Comparison of ENCODE assay signal across 45 mouse cellular contexts in genomic region chr10:62179944-62180343, GRCm38 (mm10). TPM values are rescaled to one million over a fixed set of nuclear protein-coding genes. Genes with fewer than 3 reads are reported as not detected.
"Had no signal": no experiment of that assay in that cellular context is flagged by ENCODE, and none has a peak within 500 bp of the region (broad histone marks: within the 10 kb centered on the region; RNA-seq: fewer than 3 reads in every experiment).

No protein-coding gene starts in this region.

- H3K4me3 ChIP-seq: heart, embryonic 12.5 days; heart, embryonic 13.5 days; heart, embryonic 15.5 days; hindbrain, embryonic 10.5 days; hindbrain, embryonic 12.5 days; hindbrain, embryonic 13.5 days; hindbrain, embryonic 15.5 days; intestine, embryonic 15.5 days; kidney, embryonic 15.5 days; layer of hippocampus, adult 2 months; left cerebral cortex, adult 2 months had no signal

- H3K27me3 ChIP-seq: intestine, embryonic 15.5 days had no signal

- DNase-seq: heart, postnatal 10 days; heart, postnatal 14 days; heart, postnatal 36 days; heart, postnatal 4 days; kidney, adult 11 months; kidney, adult 18-20 months; kidney, adult 8-10 months; kidney, adult 9 months; kidney, postnatal 10 days; kidney, postnatal 14 days; kidney, postnatal 25 days; kidney, postnatal 36 days; kidney, postnatal 4 days; layer of hippocampus, adult 9-11 months; layer of hippocampus, postnatal 36 days had no signal

- H3K36me3 ChIP-seq: heart, embryonic 12.5 days; heart, embryonic 13.5 days; heart, embryonic 15.5 days; hindbrain, embryonic 10.5 days; hindbrain, embryonic 12.5 days; hindbrain, embryonic 13.5 days; hindbrain, embryonic 15.5 days; intestine, embryonic 15.5 days; kidney, embryonic 15.5 days had no signal

RNA-seq across cellular contexts. Expression of gene Neurog3, which starts 47.1 kb away (rescaled TPM):
- total RNA-seq: heart, postnatal 10 days; heart, postnatal 14 days; heart, postnatal 25 days; heart, postnatal 36 days; heart, postnatal 4 days; hematopoietic stem cell, adult 5-6 weeks; hindbrain, postnatal 0 days; layer of hippocampus, adult 18-20 months; layer of hippocampus, adult 2 months; layer of hippocampus, adult 8-10 months; layer of hippocampus, postnatal 10 days; layer of hippocampus, postnatal 14 days; layer of hippocampus, postnatal 25 days; layer of hippocampus, postnatal 36 days; left cerebral cortex, adult 2 months; left cerebral cortex, adult 8-10 months had no signal
- polyA plus RNA-seq: heart, embryonic 12.5 days; heart, embryonic 13.5 days; heart, embryonic 14.5 days; heart, embryonic 15.5 days; heart, embryonic 16.5 days; heart, postnatal 0 days; hindbrain, embryonic 14.5 days; hindbrain, embryonic 15.5 days; hindbrain, embryonic 16.5 days; hindbrain, postnatal 0 days; inflammation-experienced regulatory T-cells, adult 6 months; kidney, adult 2 months; kidney, embryonic 14.5 days; kidney, embryonic 15.5 days; kidney, embryonic 16.5 days; kidney, postnatal 0 days had no signal

RNA-seq across cellular contexts. Expression of gene Tspan15, which starts 51.1 kb away (rescaled TPM):
- polyA plus RNA-seq: inflammation-experienced regulatory T-cells, adult 6 months had no signal
